Mouse (Mus musculus) midbrain, embryonic 16.5 days (tissue): ENCODE results near the gene Wwtr1. TPM values are rescaled to one million over a fixed set of nuclear protein-coding genes. Genes with fewer than 3 reads are reported as not detected.

Experiments
- ATAC-seq: fragments of 200-750 bp; cut with Nextera tagmentation; 2 replicates; pipeline ENCODE4 v1.8.0; 2017; ENCODE audit warnings: moderate TSS enrichment
- H3K27ac ChIP-seq: fragments of 300-500 bp; sonication (generic); 2 replicates; pipeline ENCODE4 v1.5.1; 2014; ENCODE audit warnings: mild to moderate bottlenecking, low read length, mixed read lengths
- H3K27me3 ChIP-seq: fragments of 300-500 bp; sonication (generic); 2 replicates; pipeline ENCODE4 v1.6.1; 2014; ENCODE audit warnings: low read depth, low read length, mixed read lengths; ENCODE audit not compliant: control insufficient read depth, insufficient read depth
- H3K36me3 ChIP-seq: fragments of 300-500 bp; sonication (generic); 2 replicates; pipeline ENCODE4 v1.6.1; 2014; ENCODE audit warnings: mild to moderate bottlenecking, low read length, moderate library complexity, mixed read lengths; ENCODE audit not compliant: control insufficient read depth, insufficient read depth
- H3K4me1 ChIP-seq: fragments of 300-500 bp; sonication (generic); 2 replicates; pipeline ENCODE4 v1.6.1; 2014; ENCODE audit warnings: mild to moderate bottlenecking, low read length, mixed read lengths; ENCODE audit not compliant: control insufficient read depth, insufficient read depth
- H3K4me2 ChIP-seq: fragments of 300-500 bp; sonication (generic); 2 replicates; pipeline ENCODE4 v1.6.1; 2014; ENCODE audit warnings: mild to moderate bottlenecking, low read length, mixed read lengths
- H3K4me3 ChIP-seq: fragments of 300-500 bp; sonication (generic); 2 replicates; pipeline ENCODE4 v1.5.1; 2014; ENCODE audit warnings: low read depth, mild to moderate bottlenecking, low read length, moderate library complexity, mixed read lengths
- H3K9ac ChIP-seq: fragments of 300-500 bp; sonication (generic); 2 replicates; pipeline ENCODE4 v1.6.1; 2014; ENCODE audit warnings: low read depth, low read length, mixed read lengths
- H3K9me3 ChIP-seq: fragments of 300-500 bp; sonication (generic); replicated peaks from 2 replicates; pipeline ENCODE4 v1.6.1; 2014; ENCODE audit warnings: mild to moderate bottlenecking, low read length, mixed read lengths; ENCODE audit not compliant: control insufficient read depth, poor library complexity, severe bottlenecking
- WGBS: fragments of 180-500 bp; shearing (Covaris S2); extraction: QIAGEN DNeasy Blood & Tissue Kit; methylation state at CpG from one replicate; pipeline ENCODE4 v1.1.7; 2014; 5-methylcytosine and 5-hydroxymethylcytosine counted together
- polyA plus RNA-seq: library from polyadenylated mRNA; unstranded; fragments of >200 nt; fragmentation: Nextera tagmentation; extraction: Ambion mirVana; gene quantifications from 2 replicates; pipeline ENCODE4 v1.2.1, GENCODE M21; 2015

The Wwtr1 gene
- polyA plus RNA-seq, result 5.8 and 6.4 TPM in 2 replicates

GRCm38 (mm10) chr3:57575660-57576055, at the start of gene Wwtr1:
TSS of gene Wwtr1 (minus strand) at chr3:57575910.
- ATAC-seq, result peak; percentile 85
- H3K4me3 ChIP-seq, result peak within 1 kb of the TSS; percentile 50
- WGBS, result 0% methylated on average over 31 of the region's 36 CpGs

GRCm38 (mm10) chr3:57619718-57620117, 44.0 kb upstream of the Wwtr1 start:
- Histone ChIP-seq H3K27me3 (no peaks in the 10 kb centered on the region), H3K4me3 (no peak overlapping the region), H3K9ac (no peak overlapping the region), H3K9me3 (no peaks in the 10 kb centered on the region), H3K4me2 (no peak overlapping the region), H3K36me3 (no peaks in the 10 kb centered on the region), H3K27ac (no peak overlapping the region), H3K4me1 (no peaks in the 10 kb centered on the region)
- ATAC-seq, result no peak
- WGBS, result 80% methylated on average over 4 of the region's 4 CpGs

More at GRCm38 (mm10) chr3:57575660-57576055, at the start of gene Wwtr1:
- Histone ChIP-seq H3K4me1 (no peaks in the 10 kb centered on the region), H3K4me2 (peak within 1 kb of the TSS; percentile 99), H3K27me3 (no peaks in the 10 kb centered on the region), H3K27ac (peak within 1 kb of the TSS; percentile 71), H3K9ac (peak within 1 kb of the TSS; percentile 72), H3K36me3 (no peaks in the 10 kb centered on the region), H3K9me3 (no peaks in the 10 kb centered on the region)

- Histone ChIP-seq H3K4me3 (no peak overlapping the region), H3K4me1 (no peaks in the 10 kb centered on the region), H3K36me3 (no peaks in the 10 kb centered on the region), H3K9me3 (no peaks in the 10 kb centered on the region), H3K4me2 (no peak overlapping the region), H3K27ac (no peak overlapping the region), H3K27me3 (no peaks in the 10 kb centered on the region), H3K9ac (no peak overlapping the region)
- ATAC-seq, result no peak
- 92% methylated on average over 4 of the region's 4 CpGs for WGBS
These were observed 39.9 kb upstream of the Wwtr1 start for GRCm38 (mm10) chr3:57615652-57616051.

- no peaks in the 10 kb centered on the region for H3K27me3 ChIP-seq
- whole genome bisulfite sequencing, result 87% methylated on average over 3 of the region's 3 CpGs
- H3K4me3 ChIP-seq, result no peak overlapping the region
- no peaks in the 10 kb centered on the region for H3K9me3 ChIP-seq
- no peaks in the 10 kb centered on the region for H3K4me1 ChIP-seq
- ATAC-seq, result no peak
- no peak overlapping the region for H3K9ac ChIP-seq
- no peak overlapping the region for H3K27ac ChIP-seq
- no peaks in the 10 kb centered on the region for H3K36me3 ChIP-seq
- H3K4me2 ChIP-seq, result no peak overlapping the region
These were observed 36.8 kb upstream of the Wwtr1 start for GRCm38 (mm10) chr3:57612430-57612997.

GRCm38 (mm10) chr3:57611776-57612175, 36.1 kb upstream of the Wwtr1 start:
- Histone ChIP-seq H3K36me3 (no peaks in the 10 kb centered on the region), H3K4me1 (no peaks in the 10 kb centered on the region), H3K4me2 (no peak overlapping the region), H3K27me3 (no peaks in the 10 kb centered on the region), H3K9ac (no peak overlapping the region), H3K4me3 (no peak overlapping the region), H3K27ac (no peak overlapping the region), H3K9me3 (no peaks in the 10 kb centered on the region)
- ATAC-seq, result no peak
- 91% methylated on average over 7 of the region's 7 CpGs for WGBS

- 58% methylated on average over 1 of the region's 1 CpGs for WGBS
- no peak overlapping the region for H3K4me3 ChIP-seq
These were observed 28.9 kb upstream of the Wwtr1 start for GRCm38 (mm10) chr3:57604618-57605015.

GRCm38 (mm10) chr3:57603891-57604617, 28.3 kb upstream of the Wwtr1 start:
- H3K4me1 ChIP-seq, result no peaks in the 10 kb centered on the region
- no peak overlapping the region for H3K27ac ChIP-seq
- WGBS, result 63% methylated on average over 5 of the region's 5 CpGs
- H3K9me3 ChIP-seq, result no peaks in the 10 kb centered on the region
- no peak for ATAC-seq
- no peaks in the 10 kb centered on the region for H3K36me3 ChIP-seq
- H3K27me3 ChIP-seq, result no peaks in the 10 kb centered on the region
- no peak overlapping the region for H3K4me3 ChIP-seq
- no peak overlapping the region for H3K4me2 ChIP-seq
- H3K9ac ChIP-seq, result no peak overlapping the region

More at GRCm38 (mm10) chr3:57604618-57605015, 28.9 kb upstream of the Wwtr1 start:
- H3K27ac ChIP-seq, result no peak overlapping the region
- no peak overlapping the region for H3K9ac ChIP-seq
- H3K4me2 ChIP-seq, result no peak overlapping the region
- no peaks in the 10 kb centered on the region for H3K9me3 ChIP-seq
- H3K36me3 ChIP-seq, result no peaks in the 10 kb centered on the region
- ATAC-seq, result no peak
- H3K4me1 ChIP-seq, result no peaks in the 10 kb centered on the region
- no peaks in the 10 kb centered on the region for H3K27me3 ChIP-seq

- no peaks in the 10 kb centered on the region for H3K36me3 ChIP-seq
- ATAC-seq, result no peak
These were observed 26.9 kb upstream of the Wwtr1 start for GRCm38 (mm10) chr3:57602610-57603009.

GRCm38 (mm10) chr3:57596566-57596965, 20.9 kb upstream of the Wwtr1 start:
- 77% methylated on average over 7 of the region's 7 CpGs for WGBS
- Histone ChIP-seq H3K27me3 (no peaks in the 10 kb centered on the region), H3K9ac (no peak overlapping the region), H3K4me2 (no peak overlapping the region), H3K4me1 (no peaks in the 10 kb centered on the region), H3K36me3 (no peaks in the 10 kb centered on the region), H3K9me3 (no peaks in the 10 kb centered on the region), H3K27ac (no peak overlapping the region), H3K4me3 (no peak overlapping the region)
- no peak for ATAC-seq

More at GRCm38 (mm10) chr3:57602610-57603009, 26.9 kb upstream of the Wwtr1 start:
- Histone ChIP-seq H3K27me3 (no peaks in the 10 kb centered on the region), H3K9me3 (no peaks in the 10 kb centered on the region), H3K27ac (no peak overlapping the region), H3K4me1 (no peaks in the 10 kb centered on the region), H3K9ac (no peak overlapping the region), H3K4me3 (no peak overlapping the region), H3K4me2 (no peak overlapping the region)
- WGBS, result 89% methylated on average over 4 of the region's 4 CpGs
